Mouse (Mus musculus) embryonic facial prominence, embryonic 15.5 days (tissue): Measurements from ENCODE around the gene Gm8439. TPM values are rescaled to one million over a fixed set of nuclear protein-coding genes. Genes with fewer than 3 reads are reported as not detected.
A peak's percentile ranks its signal among the peaks of the same experiment; 100 is the strongest.

ENCODE experiments used
- ATAC-seq: fragments of 200-750 bp; cut with Nextera tagmentation; 2 replicates; pipeline ENCODE4 v1.8.0; 2017; ENCODE audit warnings: low read depth, moderate TSS enrichment; ENCODE audit not compliant: insufficient number of reproducible peaks, low FRiP score, low TSS enrichment
- H3K27ac ChIP-seq: fragments of 300-500 bp; sonication (generic); replicated peaks from 2 replicates; pipeline ENCODE4 v1.5.1; 2015; ENCODE audit warnings: mild to moderate bottlenecking, inconsistent platforms
- H3K27me3 ChIP-seq: fragments of 300-500 bp; sonication (generic); 2 replicates; pipeline ENCODE4 v1.6.1; 2015; ENCODE audit warnings: inconsistent platforms
- H3K36me3 ChIP-seq: fragments of 300-500 bp; sonication (generic); 2 replicates; pipeline ENCODE4 v1.6.1; 2015; ENCODE audit warnings: mild to moderate bottlenecking, inconsistent platforms
- H3K4me1 ChIP-seq: fragments of 300-500 bp; sonication (generic); 2 replicates; pipeline ENCODE4 v1.6.1; 2015; ENCODE audit warnings: inconsistent platforms
- H3K4me2 ChIP-seq: fragments of 300-500 bp; sonication (generic); replicated peaks from 2 replicates; pipeline ENCODE4 v1.6.1; 2015; ENCODE audit warnings: mild to moderate bottlenecking, inconsistent platforms
- H3K4me3 ChIP-seq: fragments of 300-500 bp; sonication (generic); replicated peaks from 2 replicates; pipeline ENCODE4 v1.5.1; 2015; ENCODE audit warnings: mild to moderate bottlenecking, inconsistent platforms
- H3K9ac ChIP-seq: fragments of 300-500 bp; sonication (generic); 2 replicates; pipeline ENCODE4 v1.6.1; 2015; ENCODE audit warnings: inconsistent platforms
- H3K9me3 ChIP-seq: fragments of 300-500 bp; sonication (generic); replicated peaks from 2 replicates; pipeline ENCODE4 v1.6.1; 2016; ENCODE audit warnings: inconsistent platforms
- WGBS: fragments of 180-500 bp; shearing (Covaris S2); methylation state at CpG from one replicate; pipeline ENCODE4 v1.1.7; 2015; 5-methylcytosine and 5-hydroxymethylcytosine counted together
- polyA plus RNA-seq: library from polyadenylated mRNA; unstranded; fragments of >200 nt; fragmentation: Nextera tagmentation; extraction: Ambion mirVana; gene quantifications from 2 replicates; pipeline ENCODE4 v1.2.1, GENCODE M21; 2015

Gene Gm8439
- polyA plus RNA-seq, 1 experiment from 2014 or later: not detected

DNA sequence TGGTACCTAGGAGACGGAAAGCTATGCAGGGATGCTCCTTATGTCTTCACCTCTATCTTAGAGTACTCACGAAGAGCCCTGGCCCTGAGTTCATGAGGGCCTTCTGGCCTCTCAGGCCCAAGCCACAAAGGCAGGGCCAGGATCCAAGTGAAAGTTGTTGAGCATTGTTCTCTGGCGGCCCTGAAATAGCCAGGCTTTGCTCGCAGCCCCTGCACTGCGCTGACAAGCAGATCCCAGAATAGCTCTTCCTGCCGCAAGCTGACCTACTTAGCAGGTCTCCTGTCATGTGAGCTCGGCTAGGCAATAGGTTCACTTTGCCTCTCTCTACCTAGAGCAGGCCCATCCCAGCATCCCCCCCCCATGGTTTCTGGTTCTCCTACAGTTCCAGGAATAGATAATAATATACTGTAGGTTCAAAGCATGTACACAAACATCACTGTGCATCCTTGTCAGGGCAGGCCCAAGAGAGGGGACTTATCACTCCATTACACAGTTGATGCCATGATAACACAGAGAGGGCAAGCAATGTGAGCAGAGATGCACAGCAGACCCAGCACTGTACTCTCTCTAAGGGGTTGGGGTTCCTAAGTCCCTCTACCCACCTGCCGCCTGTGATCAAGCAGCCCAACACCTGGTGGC is 25.3 kb downstream of the Gm8439 start:
- 65% methylated on average over 8 of the region's 8 CpGs for WGBS
- H3K4me3 ChIP-seq: no peak overlapping the region
- H3K9me3 ChIP-seq: no peaks in the 10 kb centered on the region
- no peak overlapping the region for H3K9ac ChIP-seq
- H3K4me1 ChIP-seq: no peaks in the 10 kb centered on the region
- no peak overlapping the region for H3K4me2 ChIP-seq
- H3K27me3 ChIP-seq: no peaks in the 10 kb centered on the region
- H3K36me3 ChIP-seq: no peaks in the 10 kb centered on the region
- no peak overlapping the region for H3K27ac ChIP-seq
- no peak for ATAC-seq

DNA sequence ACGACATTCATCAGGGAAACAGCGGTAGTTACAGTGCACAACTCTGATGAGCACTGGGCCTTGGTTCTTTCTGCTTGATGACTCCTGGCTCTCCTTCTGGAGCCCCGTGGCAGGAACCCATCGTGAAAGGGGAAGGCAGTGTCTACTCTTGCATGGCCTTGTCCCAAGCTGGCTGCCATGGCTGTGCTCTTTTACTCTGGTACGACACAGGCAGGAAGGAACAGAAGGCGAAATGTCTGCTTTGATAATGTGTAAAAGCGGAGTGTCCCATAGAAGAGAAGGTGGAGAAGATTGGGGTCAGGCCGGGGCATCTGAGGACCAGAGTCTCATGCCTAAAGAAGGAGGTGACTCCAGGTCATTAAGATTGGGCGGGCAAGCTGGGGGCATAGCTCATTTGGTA is 26.1 kb downstream of the Gm8439 start:
- Histone ChIP-seq H3K4me1 (no peaks in the 10 kb centered on the region), H3K4me2 (no peak overlapping the region), H3K27me3 (no peaks in the 10 kb centered on the region), H3K9me3 (no peaks in the 10 kb centered on the region), H3K4me3 (no peak overlapping the region), H3K9ac (no peak overlapping the region), H3K27ac (no peak overlapping the region), H3K36me3 (no peaks in the 10 kb centered on the region)
- no peak for ATAC-seq
- WGBS: 80% methylated on average over 9 of the region's 9 CpGs

GRCm38 (mm10) chr4:120615528-120616081 is 27.1 kb downstream of the Gm8439 start:
- H3K4me3 ChIP-seq: no peak overlapping the region
- no peak overlapping the region for H3K4me2 ChIP-seq
- H3K27ac ChIP-seq: no peak overlapping the region
- H3K9ac ChIP-seq: no peak overlapping the region
- no peaks in the 10 kb centered on the region for H3K36me3 ChIP-seq
- no peaks in the 10 kb centered on the region for H3K9me3 ChIP-seq
- no peak for ATAC-seq
- 38% methylated on average over 10 of the region's 10 CpGs for WGBS
- no peaks in the 10 kb centered on the region for H3K4me1 ChIP-seq
- H3K27me3 ChIP-seq: no peaks in the 10 kb centered on the region

- H3K4me2 ChIP-seq: no peak overlapping the region
- no peaks in the 10 kb centered on the region for H3K4me1 ChIP-seq
- H3K36me3 ChIP-seq: no peaks in the 10 kb centered on the region
- no peak overlapping the region for H3K9ac ChIP-seq
- WGBS: 61% methylated on average over 13 of the region's 13 CpGs
- H3K4me3 ChIP-seq: no peak overlapping the region
- no peak overlapping the region for H3K27ac ChIP-seq
- H3K27me3 ChIP-seq: no peaks in the 10 kb centered on the region
- no peaks in the 10 kb centered on the region for H3K9me3 ChIP-seq
- ATAC-seq: peak; percentile 44; the same call in 1 of the 2 replicates
Observed at GRCm38 (mm10) chr4:120616199-120617025, 27.9 kb downstream of the Gm8439 start.

DNA sequence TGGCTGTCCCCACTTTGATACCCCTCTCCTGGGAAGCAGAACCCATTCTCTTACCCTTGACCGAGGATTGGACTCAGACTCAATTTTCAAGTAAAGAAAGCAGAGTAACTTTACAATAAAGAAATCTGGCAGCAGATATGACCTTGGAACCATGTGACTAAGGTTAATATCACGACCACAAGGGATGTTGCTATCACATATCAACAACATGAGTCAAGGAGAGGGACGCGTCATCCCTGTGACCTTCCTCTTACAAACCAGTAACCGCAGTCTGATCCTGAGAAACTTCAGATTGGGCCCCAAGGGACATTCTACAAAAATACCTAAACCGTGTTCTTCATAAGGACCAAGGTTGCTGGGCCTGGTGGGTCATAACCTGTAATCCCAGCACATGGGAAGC is 39.2 kb downstream of the Gm8439 start:
- Histone ChIP-seq H3K36me3 (no peaks in the 10 kb centered on the region), H3K9me3 (no peaks in the 10 kb centered on the region), H3K9ac (no peak overlapping the region), H3K4me1 (no peaks in the 10 kb centered on the region), H3K4me2 (no peak overlapping the region), H3K27ac (no peak overlapping the region), H3K27me3 (no peaks in the 10 kb centered on the region), H3K4me3 (no peak overlapping the region)
- ATAC-seq: no peak
- 83% methylated on average over 6 of the region's 6 CpGs for WGBS

GRCm38 (mm10) chr4:120630218-120630931 is 41.8 kb downstream of the Gm8439 start:
- no peaks in the 10 kb centered on the region for H3K27me3 ChIP-seq
- no peak overlapping the region for H3K4me3 ChIP-seq
- WGBS: 74% methylated on average over 8 of the region's 8 CpGs
- H3K36me3 ChIP-seq: no peaks in the 10 kb centered on the region
- no peak overlapping the region for H3K27ac ChIP-seq
- no peaks in the 10 kb centered on the region for H3K9me3 ChIP-seq
- H3K9ac ChIP-seq: no peak overlapping the region
- H3K4me2 ChIP-seq: no peak overlapping the region
- no peak for ATAC-seq
- H3K4me1 ChIP-seq: no peaks in the 10 kb centered on the region

GRCm38 (mm10) chr4:120631828-120632227 is 43.3 kb downstream of the Gm8439 start:
- Histone ChIP-seq H3K9ac (no peak overlapping the region), H3K27me3 (no peaks in the 10 kb centered on the region), H3K4me2 (no peak overlapping the region), H3K36me3 (no peaks in the 10 kb centered on the region), H3K9me3 (no peaks in the 10 kb centered on the region), H3K27ac (no peak overlapping the region), H3K4me3 (no peak overlapping the region), H3K4me1 (no peaks in the 10 kb centered on the region)
- ATAC-seq: no peak
- 74% methylated on average over 6 of the region's 6 CpGs for WGBS

GRCm38 (mm10) chr4:120635351-120635750 is 46.8 kb downstream of the Gm8439 start:
- ATAC-seq: no peak
- H3K9me3 ChIP-seq: no peaks in the 10 kb centered on the region
- no peak overlapping the region for H3K9ac ChIP-seq
- H3K4me1 ChIP-seq: no peaks in the 10 kb centered on the region
- H3K27me3 ChIP-seq: no peaks in the 10 kb centered on the region
- no peak overlapping the region for H3K4me2 ChIP-seq
- WGBS: 61% methylated on average over 2 of the region's 2 CpGs
- no peak overlapping the region for H3K4me3 ChIP-seq
- H3K27ac ChIP-seq: no peak overlapping the region
- no peaks in the 10 kb centered on the region for H3K36me3 ChIP-seq

- Histone ChIP-seq H3K4me2 (no peak overlapping the region), H3K4me3 (no peak overlapping the region), H3K27me3 (no peaks in the 10 kb centered on the region), H3K27ac (no peak overlapping the region), H3K4me1 (no peaks in the 10 kb centered on the region), H3K36me3 (no peaks in the 10 kb centered on the region), H3K9me3 (no peaks in the 10 kb centered on the region), H3K9ac (no peak overlapping the region)
- WGBS: 77% methylated on average over 6 of the region's 6 CpGs
- ATAC-seq: no peak
Observed at GRCm38 (mm10) chr4:120641946-120642345, 53.4 kb downstream of the Gm8439 start.

GRCm38 (mm10) chr4:120643899-120644298 is 55.4 kb downstream of the Gm8439 start:
- no peak overlapping the region for H3K27ac ChIP-seq
- no peak overlapping the region for H3K4me3 ChIP-seq
- no peaks in the 10 kb centered on the region for H3K36me3 ChIP-seq
- ATAC-seq: no peak
- WGBS: 77% methylated on average over 3 of the region's 3 CpGs
- peaks cover 14% of the 10 kb centered on the region for H3K27me3 ChIP-seq
- no peak overlapping the region for H3K4me2 ChIP-seq
- H3K4me1 ChIP-seq: no peaks in the 10 kb centered on the region
- H3K9me3 ChIP-seq: no peaks in the 10 kb centered on the region
- H3K9ac ChIP-seq: no peak overlapping the region
